Mouse (Mus musculus) intestine, postnatal 0 days (tissue): ENCODE measurements at regions not wholly inside any gene's neighbourhood (a gene's known extent, or its start where the extent isn't known, plus 50 kb on each side); places are given as distances from the start of the nearest gene placed in this dataset.

Experiments
- ATAC-seq: fragments of 200-750 bp; cut with Nextera tagmentation; 2 replicates; pipeline ENCODE4 v1.8.0; 2017; ENCODE audit warnings: mild to moderate bottlenecking, moderate TSS enrichment, moderate library complexity
- H3K27ac ChIP-seq: fragments of 300-500 bp; sonication (generic); 2 replicates; pipeline ENCODE4 v1.5.1; 2014; ENCODE audit warnings: mild to moderate bottlenecking, low read depth, low read length, moderate library complexity
- H3K27me3 ChIP-seq: fragments of 300-500 bp; sonication (generic); replicated peaks from 2 replicates; pipeline ENCODE4 v1.6.1; 2014; ENCODE audit warnings: low read length, mixed read lengths; ENCODE audit not compliant: control insufficient read depth, insufficient read depth
- H3K36me3 ChIP-seq: fragments of 300-500 bp; sonication (generic); 2 replicates; pipeline ENCODE4 v1.6.1; 2014; ENCODE audit warnings: mild to moderate bottlenecking, moderate library complexity; ENCODE audit not compliant: control insufficient read depth, insufficient read depth
- H3K4me1 ChIP-seq: fragments of 300-500 bp; sonication (generic); replicated peaks from 2 replicates; pipeline ENCODE4 v1.6.1; 2014; ENCODE audit warnings: antibody characterized with exemption, low read length, mixed read lengths; ENCODE audit not compliant: control insufficient read depth, insufficient read depth
- H3K4me2 ChIP-seq: fragments of 300-500 bp; sonication (generic); replicated peaks from 2 replicates; pipeline ENCODE4 v1.6.1; 2014; ENCODE audit warnings: low read depth, mild to moderate bottlenecking, moderate library complexity
- H3K4me3 ChIP-seq: fragments of 300-500 bp; sonication (generic); 2 replicates; pipeline ENCODE4 v1.5.1; 2014; ENCODE audit warnings: low read depth, low read length
- H3K9ac ChIP-seq: fragments of 300-500 bp; sonication (generic); 2 replicates; pipeline ENCODE4 v1.6.1; 2014; ENCODE audit warnings: mild to moderate bottlenecking, low read depth, low read length
- H3K9me3 ChIP-seq: fragments of 300-500 bp; sonication (generic); 2 replicates; pipeline ENCODE4 v1.6.1; 2016; ENCODE audit warnings: mixed run types; ENCODE audit not compliant: control insufficient read depth
- CTCF ChIP-seq: sonication (generic); IDR thresholded peaks from 2 replicates; pipeline ENCODE4 v1.5.1; 2016; ENCODE audit warnings: low read depth, mild to moderate bottlenecking, control low read depth, antibody characterized with exemption, moderate library complexity
- WGBS: fragments of 180-500 bp; shearing (Covaris S2); extraction: QIAGEN DNeasy Blood & Tissue Kit; methylation state at CpG from one replicate; pipeline ENCODE4 v1.1.7; 2014; 5-methylcytosine and 5-hydroxymethylcytosine counted together

- TF ChIP-seq CTCF, result no peak
- Histone ChIP-seq H3K4me3 (no peak overlapping the region), H3K27ac (no peak overlapping the region), H3K9me3 (no peaks in the 10 kb centered on the region), H3K4me1 (no peaks in the 10 kb centered on the region), H3K27me3 (no peaks in the 10 kb centered on the region), H3K9ac (no peak overlapping the region), H3K36me3 (no peaks in the 10 kb centered on the region), H3K4me2 (no peak overlapping the region)
- whole genome bisulfite sequencing, result 51% methylated on average over 10 of the region's 10 CpGs
- ATAC-seq, result no peak
Observed at GRCm38 (mm10) chr1:190495741-190496520, 325.4 kb upstream of the Prox1 start.

- no peak overlapping the region for H3K27ac ChIP-seq
- H3K4me3 ChIP-seq, result no peak overlapping the region
- ATAC-seq, result no peak
- H3K9ac ChIP-seq, result no peak overlapping the region
- WGBS, result 76% methylated on average over 7 of the region's 7 CpGs
- no peaks in the 10 kb centered on the region for H3K27me3 ChIP-seq
- no peak overlapping the region for H3K4me2 ChIP-seq
- H3K9me3 ChIP-seq, result no peaks in the 10 kb centered on the region
- no peak for TF ChIP-seq CTCF
- H3K36me3 ChIP-seq, result no peaks in the 10 kb centered on the region
- H3K4me1 ChIP-seq, result no peaks in the 10 kb centered on the region
Observed at GRCm38 (mm10) chr1:190486551-190487104, 316.1 kb upstream of the Prox1 start.

- H3K4me2 ChIP-seq, result no peak overlapping the region
- no peak for ATAC-seq
- H3K36me3 ChIP-seq, result no peaks in the 10 kb centered on the region
- no peak overlapping the region for H3K9ac ChIP-seq
- WGBS, result 84% methylated on average over 13 of the region's 13 CpGs
- H3K27me3 ChIP-seq, result no peaks in the 10 kb centered on the region
- no peaks in the 10 kb centered on the region for H3K9me3 ChIP-seq
- H3K27ac ChIP-seq, result no peak overlapping the region
- H3K4me3 ChIP-seq, result no peak overlapping the region
- TF ChIP-seq CTCF, result no peak
- H3K4me1 ChIP-seq, result no peaks in the 10 kb centered on the region
Observed at GRCm38 (mm10) chr1:190483366-190483765, 312.9 kb upstream of the Prox1 start.

- no peak for ATAC-seq
- no peak for TF ChIP-seq CTCF
- WGBS, result 57% methylated on average over 11 of the region's 11 CpGs
Observed at GRCm38 (mm10) chr1:190481071-190481470, 310.6 kb upstream of the Prox1 start.

GRCm38 (mm10) chr1:190480601-190481000 is 310.1 kb upstream of the Prox1 start:
- 72% methylated on average over 9 of the region's 9 CpGs for WGBS
- Histone ChIP-seq H3K27ac (no peak overlapping the region), H3K27me3 (no peaks in the 10 kb centered on the region), H3K4me2 (no peak overlapping the region), H3K4me3 (no peak overlapping the region), H3K36me3 (no peaks in the 10 kb centered on the region), H3K9me3 (no peaks in the 10 kb centered on the region), H3K4me1 (no peaks in the 10 kb centered on the region), H3K9ac (no peak overlapping the region)
- ATAC-seq, result no peak
- TF ChIP-seq CTCF, result no peak

More at GRCm38 (mm10) chr1:190481071-190481470, 310.6 kb upstream of the Prox1 start:
- H3K27me3 ChIP-seq, result no peaks in the 10 kb centered on the region
- H3K36me3 ChIP-seq, result no peaks in the 10 kb centered on the region
- H3K4me2 ChIP-seq, result no peak overlapping the region
- no peaks in the 10 kb centered on the region for H3K4me1 ChIP-seq
- H3K4me3 ChIP-seq, result no peak overlapping the region
- H3K9me3 ChIP-seq, result no peaks in the 10 kb centered on the region
- no peak overlapping the region for H3K9ac ChIP-seq
- H3K27ac ChIP-seq, result no peak overlapping the region

- Histone ChIP-seq H3K9ac (no peak overlapping the region), H3K9me3 (no peaks in the 10 kb centered on the region), H3K27ac (no peak overlapping the region), H3K36me3 (no peaks in the 10 kb centered on the region), H3K4me3 (no peak overlapping the region), H3K4me1 (no peaks in the 10 kb centered on the region), H3K27me3 (no peaks in the 10 kb centered on the region), H3K4me2 (no peak overlapping the region)
- no peak for ATAC-seq
- no peak for TF ChIP-seq CTCF
- 59% methylated on average over 8 of the region's 8 CpGs for WGBS
Observed at GRCm38 (mm10) chr1:190472761-190473160, 302.2 kb upstream of the Prox1 start.
